Mouse (Mus musculus) hematopoietic stem cell, adult 5-6 weeks (primary cell): Measurements from ENCODE around the gene Tsc1. TPM values are rescaled to one million over a fixed set of nuclear protein-coding genes. Genes with fewer than 3 reads are reported as not detected.
A peak's percentile ranks its signal among the peaks of the same experiment; 100 is the strongest.

ENCODE experiments used
- ATAC-seq, 2 experiments: fragments of 125-278 bp in 1 of 2; replicated peaks in 1 of 2; 2 replicates each; pipeline ENCODE4 v1.8.0; 2016 to 2017; ENCODE audit warnings: inconsistent platforms in 2 of 2, mild to moderate bottlenecking in 2 of 2, moderate number of reproducible peaks in 2 of 2, low read depth in 1 of 2, moderate TSS enrichment in 1 of 2; ENCODE audit not compliant: low FRiP score in 2 of 2, poor library complexity in 2 of 2, severe bottlenecking in 2 of 2, insufficient read depth in 1 of 2, low TSS enrichment in 1 of 2
- total RNA-seq: library from RNA; stranded (forward); fragments of 172-1452, 232-1000 nt; gene quantifications from 2 replicates; pipeline ENCODE4 v1.2.3, GENCODE M21; 2017

Tsc1 gene
- total RNA-seq, 1 experiment from 2014 or later = 22.8 TPM

DNA sequence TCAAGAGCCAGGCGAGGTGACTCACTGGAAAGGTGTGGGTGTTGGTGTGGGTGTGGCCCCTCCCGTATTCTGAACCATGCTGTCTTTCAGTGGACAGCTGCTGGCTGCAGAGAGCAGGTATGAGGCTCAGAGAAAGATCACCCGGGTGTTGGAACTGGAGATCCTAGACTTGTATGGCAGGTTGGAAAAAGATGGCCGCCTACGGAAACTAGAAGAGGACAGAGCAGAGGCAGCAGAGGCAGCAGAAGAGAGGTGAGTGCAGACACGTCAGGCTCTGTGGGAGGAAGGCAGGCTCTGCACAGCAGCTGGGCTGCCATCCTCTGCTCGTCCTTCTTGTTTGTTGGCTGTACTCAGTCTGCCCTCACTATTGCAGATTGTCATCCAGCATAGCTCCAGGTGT is 44.9 kb downstream of the Tsc1 start:
- ATAC-seq = no peak

DNA sequence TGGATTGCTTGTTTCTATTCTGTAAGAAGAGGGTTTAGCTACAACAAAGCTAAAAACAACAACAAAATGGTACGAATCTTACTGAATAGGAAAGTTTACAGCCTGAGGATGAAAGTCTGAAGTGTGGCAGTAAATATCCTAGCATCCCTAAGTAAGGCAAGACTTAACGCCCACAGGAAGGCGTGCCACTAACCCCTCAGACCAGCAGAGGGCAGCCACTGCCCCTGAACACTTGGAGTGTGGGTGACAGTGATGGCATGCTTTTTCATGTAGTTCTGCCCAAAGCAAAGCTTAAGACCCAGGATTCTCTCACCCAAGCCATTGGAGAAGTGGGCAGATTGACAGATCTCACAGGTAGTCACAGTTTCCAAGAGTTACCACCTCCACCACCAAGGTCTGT is 47.4 kb downstream of the Tsc1 start:
- peak; percentile 72 to 78; a peak in 3 of 4 replicates for ATAC-seq

DNA sequence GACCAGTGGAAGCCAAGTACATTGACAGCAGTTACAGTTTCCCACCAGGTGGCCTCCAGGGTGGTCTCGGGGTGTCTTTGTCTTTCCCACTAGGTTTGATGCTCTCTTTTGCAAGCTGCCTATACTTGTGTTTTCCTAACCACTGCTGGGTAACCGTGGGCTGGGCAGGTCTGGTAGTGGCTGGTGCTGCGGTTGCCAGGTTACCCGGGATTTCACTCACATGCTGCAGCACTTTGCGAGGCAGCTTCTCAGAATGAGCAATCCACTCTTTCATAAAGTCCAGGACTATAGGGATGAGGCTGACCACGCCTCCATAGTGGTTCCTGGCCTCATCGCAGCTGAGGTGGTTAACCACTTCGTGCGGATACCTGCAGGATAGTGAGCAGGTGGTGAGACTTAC is 51.7 kb downstream of the Tsc1 start:
- no peak for ATAC-seq

DNA sequence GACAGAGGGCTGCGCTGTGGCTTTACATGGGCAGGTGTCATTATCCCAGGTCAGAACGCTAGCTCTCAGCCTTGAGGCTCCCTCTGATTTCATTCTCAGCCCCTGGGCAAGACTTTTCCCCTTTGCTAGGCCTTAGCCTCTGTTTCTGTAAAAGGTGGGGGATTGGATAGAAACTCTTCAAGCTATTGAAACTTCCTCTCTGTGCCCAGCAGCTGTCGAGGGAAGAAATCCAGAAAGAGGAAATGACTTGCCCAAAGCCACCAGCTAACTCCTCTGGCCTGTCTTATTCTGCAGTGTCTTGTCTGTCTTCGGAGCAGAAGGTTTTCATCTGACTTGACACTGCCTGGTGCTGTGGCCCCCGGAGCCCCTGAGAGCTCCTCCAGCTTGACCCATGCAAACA is 57.5 kb downstream of the Tsc1 start:
- ATAC-seq = peak; percentile 30 to 40

DNA sequence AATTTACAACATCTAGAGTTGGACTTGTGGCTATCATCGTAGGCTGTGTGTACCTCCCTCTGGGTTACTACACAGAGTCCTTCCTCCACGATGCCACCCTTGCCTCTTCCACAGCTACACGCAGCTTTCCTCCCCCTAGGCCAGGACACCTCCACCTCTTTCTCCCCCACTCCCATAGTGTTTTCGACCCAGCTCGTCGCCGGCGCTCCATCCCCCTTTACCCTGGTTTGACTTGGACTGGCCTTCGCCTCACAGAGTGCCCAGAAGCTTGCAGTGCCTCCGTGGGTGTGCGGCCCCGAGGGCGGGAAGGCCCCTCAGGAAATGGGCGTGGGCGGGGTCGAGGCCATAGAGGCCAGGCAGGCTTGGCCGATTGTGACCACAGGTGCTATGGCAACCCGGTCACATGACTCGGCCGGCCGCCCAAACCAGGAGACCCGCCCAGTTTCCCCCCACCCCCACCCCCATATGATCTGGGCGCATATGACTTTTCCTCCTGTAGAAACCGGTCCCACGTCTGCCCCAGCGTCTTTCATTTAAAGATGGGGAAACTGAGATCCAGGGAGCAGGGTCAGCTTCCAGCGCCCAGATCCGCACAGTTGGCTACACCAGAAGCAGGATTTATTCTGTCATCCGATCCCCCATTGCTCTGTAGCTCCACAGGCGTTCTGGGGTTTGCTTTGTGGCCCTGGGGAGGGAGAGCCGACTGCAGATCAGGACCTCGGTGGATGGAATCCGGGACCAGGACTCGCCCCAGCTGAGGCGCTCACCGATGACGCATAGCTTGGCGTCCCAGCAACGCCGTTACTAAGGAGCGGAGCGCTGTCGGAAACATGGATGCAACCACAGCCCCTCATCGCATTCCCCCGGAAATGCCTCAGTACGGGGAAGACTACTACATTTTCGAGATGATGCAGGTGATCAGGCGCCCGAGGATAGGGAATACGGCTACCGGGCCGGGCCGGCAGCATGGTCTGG is 58.6 kb downstream of the Tsc1 start, which contains the start of the genes Spaca9 and Ak8:
TSS of gene Spaca9 (minus strand) at position 367 of the 975 bp plus-strand sequence.
TSS of gene Ak8 (plus strand) at position 804 of the 975 bp plus-strand sequence.
- peak; percentile 15 to 59; a peak in 2 of 4 replicates for ATAC-seq

DNA sequence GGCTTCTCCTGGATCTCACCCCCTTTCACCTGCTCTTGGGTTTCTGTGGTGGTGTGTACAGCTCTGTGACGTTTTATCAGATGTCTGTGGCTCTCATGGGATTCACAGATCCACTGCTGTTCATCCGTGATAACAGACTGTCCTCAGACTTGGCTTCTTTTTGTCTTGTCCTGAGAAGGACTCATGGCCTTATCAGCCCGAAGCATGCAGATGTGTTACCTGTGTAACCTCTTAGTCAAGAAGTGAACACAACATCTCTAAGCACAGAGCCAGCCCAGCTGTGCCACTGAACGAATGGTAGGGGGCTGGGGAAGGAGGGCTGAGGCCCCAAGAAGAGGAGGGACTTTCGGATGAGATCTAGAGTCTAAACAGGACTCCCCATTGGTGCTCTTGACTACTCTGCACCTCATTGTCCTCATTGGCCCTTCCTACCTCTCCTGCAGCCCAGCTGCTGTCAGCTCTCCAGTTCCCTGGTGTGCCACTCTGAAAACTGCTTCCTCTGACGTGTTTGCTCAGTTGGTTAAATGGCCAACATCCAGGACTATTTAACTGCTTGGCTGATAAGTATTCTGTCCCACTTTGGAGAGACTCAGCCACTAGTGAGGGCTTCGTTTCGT is 60.7 kb downstream of the Tsc1 start:
- no peak for ATAC-seq

DNA sequence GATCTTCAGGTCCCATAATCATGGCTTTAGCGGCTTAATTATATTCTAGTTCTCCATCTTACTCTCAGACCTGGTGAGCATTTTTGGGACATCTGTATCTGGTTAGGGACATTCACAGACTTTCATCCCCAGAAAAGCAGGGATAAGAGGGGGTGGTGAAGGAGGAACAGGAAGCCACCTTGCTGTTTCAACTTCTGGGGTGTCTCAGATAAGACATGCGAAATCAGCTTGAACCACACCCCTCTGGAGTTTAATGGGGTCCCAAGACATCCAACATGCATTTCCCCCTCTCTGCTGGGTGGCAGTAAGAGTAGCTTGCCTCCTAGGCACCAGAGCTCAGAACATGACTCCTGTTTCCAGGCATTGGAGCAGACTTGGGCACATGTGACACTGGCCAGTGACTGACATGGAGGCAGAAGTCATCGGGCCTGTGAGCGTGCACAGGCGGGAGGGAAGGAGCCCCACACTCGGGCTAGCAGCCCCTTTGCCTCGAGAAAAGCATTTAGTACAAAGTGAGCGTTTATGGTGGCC is 65.1 kb downstream of the Tsc1 start:
- ATAC-seq = no peak

DNA sequence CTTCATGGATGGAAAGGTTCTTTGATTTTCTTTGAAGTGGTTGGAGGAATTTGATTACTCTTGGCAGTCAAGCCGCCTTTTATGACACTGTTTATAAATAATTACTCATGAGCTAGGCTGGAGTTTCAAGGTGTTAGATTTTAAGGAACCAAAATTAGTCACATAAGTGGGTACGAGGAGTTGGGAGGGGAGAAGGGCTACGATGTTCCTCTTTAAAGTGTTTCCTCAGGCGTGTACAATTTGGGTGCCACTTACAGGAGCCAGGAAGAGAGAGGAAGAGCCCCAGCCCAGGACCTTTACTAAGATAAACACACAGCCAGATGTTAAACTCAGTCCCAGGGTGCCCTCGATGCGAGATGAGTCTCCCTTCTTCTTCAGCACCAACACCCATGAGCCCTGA is 65.8 kb downstream of the Tsc1 start:
- no peak for ATAC-seq

DNA sequence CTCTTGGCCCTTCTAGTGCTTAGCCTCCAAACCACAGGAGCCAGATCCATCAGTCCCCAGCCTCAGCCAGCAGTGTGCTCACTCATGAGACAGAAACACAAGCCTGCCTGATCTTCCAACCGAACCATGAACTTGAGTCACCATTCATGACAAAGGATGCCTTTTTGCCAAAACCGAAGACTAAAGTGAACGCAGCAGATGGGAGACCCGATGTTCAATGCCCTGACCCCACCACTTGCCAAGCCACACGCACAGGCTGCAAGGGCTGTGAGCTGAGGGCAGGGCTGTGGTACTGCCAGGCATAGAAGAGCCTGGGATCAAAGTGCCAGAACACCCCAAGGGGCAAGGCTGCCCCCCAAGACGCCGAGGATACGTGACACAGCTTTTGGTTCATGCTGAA is 72.0 kb downstream of the Tsc1 start:
- no peak for ATAC-seq

DNA sequence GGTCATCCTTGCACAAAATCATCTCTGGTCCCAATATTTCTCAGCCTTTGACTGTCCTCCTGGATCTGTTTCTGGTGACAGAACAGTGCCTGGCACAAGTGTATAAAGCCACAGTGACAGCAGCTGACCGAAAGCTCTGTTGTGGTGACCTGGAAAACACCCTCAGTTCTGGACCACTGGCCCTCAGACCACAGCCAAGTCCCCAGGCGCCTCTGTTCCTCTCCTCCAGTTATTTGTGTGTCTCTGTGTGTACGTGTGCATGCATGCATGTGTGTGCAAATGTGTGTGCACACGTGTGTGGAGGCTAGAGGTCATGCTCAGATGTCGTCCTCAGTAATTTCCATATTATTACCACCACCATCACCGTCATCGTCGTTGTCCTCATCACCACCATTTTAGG is 81.4 kb downstream of the Tsc1 start:
- ATAC-seq = no peak

DNA sequence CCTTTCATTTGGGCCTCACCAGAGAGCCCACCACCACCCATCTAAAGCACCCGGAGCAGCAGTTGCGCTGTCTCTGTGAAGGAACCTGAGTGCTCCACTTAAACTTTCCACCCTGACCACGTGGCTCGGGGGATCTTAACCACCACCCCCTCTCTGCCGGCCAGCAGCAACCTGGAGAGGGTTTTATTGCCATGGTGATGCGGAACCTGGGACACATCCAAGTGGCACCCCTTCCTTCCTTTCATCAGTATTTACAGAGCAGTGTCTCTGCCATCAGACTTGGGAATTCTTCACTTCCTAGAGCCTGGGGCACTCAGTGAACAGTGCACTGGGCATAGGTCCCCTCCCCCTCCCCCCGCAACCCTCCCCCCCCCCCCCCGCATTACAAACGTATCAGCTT is 82.9 kb downstream of the Tsc1 start:
- peak; percentile 57 to 60 for ATAC-seq

DNA sequence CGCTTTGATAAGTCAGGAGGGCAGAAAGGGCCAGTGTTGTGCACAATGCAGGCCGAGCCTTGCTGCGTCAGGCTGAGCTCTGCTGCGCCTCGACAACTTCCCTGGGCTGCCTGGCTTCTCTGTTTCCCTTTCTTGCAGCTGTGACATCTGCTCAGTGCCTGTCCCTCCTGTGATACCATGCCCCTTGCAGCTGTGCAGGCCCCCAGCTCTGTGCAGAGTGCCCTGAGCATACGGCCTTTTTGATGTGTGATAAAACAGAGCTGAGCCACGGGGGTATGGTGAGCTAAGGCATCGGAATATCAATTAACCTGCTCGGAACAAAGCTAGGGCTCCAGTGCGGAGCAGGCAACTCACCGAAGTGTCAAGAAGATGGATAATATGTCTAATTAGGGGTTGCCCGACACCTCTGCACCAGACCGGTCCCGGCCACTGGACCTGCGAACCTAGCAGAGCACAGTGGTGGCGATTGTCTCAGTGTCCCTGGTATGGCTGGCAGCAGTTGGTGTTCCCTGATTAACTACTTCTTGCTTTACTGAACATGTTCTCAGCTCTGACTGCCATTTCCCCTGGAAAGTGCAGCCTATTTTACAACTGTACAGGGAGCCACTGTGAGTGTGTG is 86.9 kb downstream of the Tsc1 start:
- ATAC-seq = no peak

DNA sequence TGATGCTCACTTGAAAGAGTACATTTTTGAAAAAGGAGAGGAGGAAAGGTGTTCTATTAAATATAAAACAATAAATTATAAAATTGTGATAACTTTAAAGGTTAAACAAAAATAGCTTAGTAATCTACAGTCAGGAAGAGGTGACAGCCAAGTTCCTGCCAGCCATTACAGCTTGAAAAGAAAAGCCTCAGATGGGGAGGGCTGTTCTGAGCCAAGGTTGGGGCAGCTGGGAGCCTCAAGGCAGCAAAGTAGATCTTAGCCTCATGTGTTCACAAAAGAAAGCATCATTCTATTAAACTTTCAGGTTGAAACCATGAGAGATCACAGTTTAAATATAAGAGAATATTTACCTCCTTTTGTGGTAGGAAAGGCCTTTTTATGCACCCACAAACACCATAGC is 89.6 kb downstream of the Tsc1 start:
- no peak for ATAC-seq

DNA sequence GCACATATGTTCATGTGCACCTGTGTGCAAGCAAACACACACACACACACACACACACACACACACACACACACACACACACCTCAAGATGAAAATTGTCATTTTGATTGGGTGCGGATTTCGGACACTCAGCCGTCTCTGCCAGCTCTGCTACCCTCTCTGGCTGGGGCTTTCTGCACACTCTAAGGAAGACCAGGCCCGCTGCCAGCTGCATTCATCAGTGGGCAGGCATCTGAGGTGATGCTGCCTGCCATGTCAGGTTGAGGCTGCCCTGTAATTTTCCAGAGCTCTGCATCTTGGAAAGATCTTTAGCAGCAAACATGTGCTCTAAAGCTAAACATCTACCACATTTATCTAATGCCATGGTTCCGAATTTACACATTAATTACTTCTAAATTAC is 96.1 kb downstream of the Tsc1 start:
- no peak for ATAC-seq

DNA sequence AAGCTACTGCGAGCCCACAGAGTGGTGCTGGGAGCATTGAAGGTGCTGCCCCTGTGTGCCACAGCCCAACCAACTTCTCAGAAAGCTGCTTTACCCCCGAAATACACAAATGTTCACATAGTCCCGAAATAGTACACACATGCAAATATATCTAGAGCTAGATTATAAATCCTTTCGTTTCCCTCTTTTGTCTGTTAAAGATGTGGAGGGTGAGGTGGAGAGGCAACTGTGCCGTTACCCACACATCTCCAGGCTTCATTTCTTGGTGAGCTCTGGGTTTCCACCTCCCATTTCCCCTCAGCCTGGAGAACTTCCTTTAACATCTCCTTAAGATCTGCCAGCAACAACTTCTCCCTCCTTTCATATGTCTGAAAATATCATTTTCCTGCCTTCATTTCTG is 99.1 kb downstream of the Tsc1 start:
- no peak for ATAC-seq
